Mouse (Mus musculus): ENCODE data around the gene Tns1. TPM values are rescaled to one million over a fixed set of nuclear protein-coding genes. Genes with fewer than 3 reads are reported as not detected.
A peak's percentile ranks its signal among the peaks of the same experiment; 100 is the strongest.

Gene Tns1
- total and polyA plus RNA-seq, 3 experiments: 365 to 748 (median 629) TPM

DNA sequence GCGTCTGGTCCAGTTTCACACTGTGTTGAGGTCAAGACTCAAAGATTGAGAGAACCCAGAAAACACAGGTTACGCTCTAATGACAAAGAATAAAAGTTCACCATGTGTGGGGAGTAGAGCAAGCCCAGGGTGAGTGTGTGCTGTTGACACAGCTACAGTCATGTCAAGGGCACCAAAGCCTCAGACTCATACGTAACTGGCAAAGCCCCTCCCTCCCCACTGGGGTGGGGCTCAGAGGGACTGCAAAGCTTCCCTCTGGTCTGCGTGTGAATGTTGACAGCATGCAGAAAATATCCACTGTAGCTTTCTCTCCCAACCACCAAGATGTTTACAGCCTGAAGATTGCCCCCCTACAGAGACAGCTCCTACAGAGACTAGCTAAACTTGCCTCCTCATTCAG lies 48.0 kb downstream of the Tns1 start:
- Histone ChIP-seq H3K79me2 (replicated peaks; ENCODE audit: control insufficient read depth, insufficient read depth, low read length) (no peaks in the 10 kb centered on the region), H3K4me3 (no peak overlapping the region), H3K27me3 (ENCODE audit: control insufficient read depth, insufficient read depth, low read length) (no peaks in the 10 kb centered on the region), H3K9ac (ENCODE audit: low read depth, low read length) (no peak overlapping the region), H3K36me3 (ENCODE audit: control insufficient read depth, insufficient read depth, low read length) (no peaks in the 10 kb centered on the region), H3K4me1 (ENCODE audit: control insufficient read depth, insufficient read depth, low read length) (peaks cover 15% of the 10 kb centered on the region), H3K27ac (peak overlapping the region; percentile 56)
- intact Hi-C loops (cut with DNase I): loop anchor here (2.0 to 5.0 kb wide), 2 partner anchors 79 to 154 kb away; no protein-coding TSS in a partner anchor
- DNase-seq: no peak
- WGBS: 82% methylated on average over 4 of the region's 4 CpGs
- TF ChIP-seq POLR2A (IDR thresholded peaks at IDR 0.05; ENCODE audit: insufficient read depth, low read depth, low read length) (no peak), CTCF (IDR thresholded peaks at IDR 0.05) (no peak), EP300 (IDR thresholded peaks at IDR 0.05; ENCODE audit: insufficient read depth, low read depth, low read length) (no peak)

DNA sequence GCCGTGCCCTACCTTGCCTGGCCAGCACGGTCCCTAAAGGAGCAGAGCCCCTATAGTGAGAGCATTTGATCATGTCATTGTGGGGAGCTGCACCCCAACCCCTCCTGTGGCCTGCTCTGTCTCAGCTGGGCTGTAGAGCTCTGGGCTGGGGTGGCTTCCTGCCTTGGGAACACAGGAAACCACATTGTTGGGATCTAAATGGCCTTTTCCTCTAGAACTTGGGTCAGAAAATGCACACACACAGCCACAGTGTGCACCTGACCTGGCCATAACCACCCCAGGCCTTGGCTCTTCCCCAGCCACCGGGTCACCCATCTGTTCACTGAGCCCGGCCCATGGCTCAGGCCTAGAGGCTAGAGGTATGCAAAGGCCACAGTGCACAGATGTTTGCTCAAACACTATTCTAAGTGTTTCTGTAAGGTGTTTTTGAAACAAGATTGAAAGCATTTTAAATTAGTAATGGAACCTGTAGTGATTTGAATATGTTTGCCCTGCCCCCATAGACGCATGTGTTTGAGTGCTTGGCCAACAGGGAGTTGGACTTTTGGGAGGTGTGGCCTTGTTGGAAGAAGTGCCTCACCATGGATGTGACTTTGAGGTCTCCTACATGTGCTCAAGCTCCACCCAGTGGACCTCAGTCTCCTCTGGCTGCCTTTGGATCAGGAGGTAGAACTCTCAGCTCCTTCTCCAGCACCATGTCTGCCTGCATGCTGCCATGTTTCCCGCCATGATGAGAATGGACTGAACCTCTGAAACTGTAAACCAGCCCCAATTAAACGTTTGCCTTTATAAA lies 49.4 kb downstream of the Tns1 start:
- peaks cover 21% of the 10 kb centered on the region for H3K4me1 ChIP-seq (ENCODE audit: control insufficient read depth, insufficient read depth, low read length)
- peak; percentile 63 to 78 for DNase-seq
- H3K79me2 ChIP-seq (replicated peaks; ENCODE audit: control insufficient read depth, insufficient read depth, low read length): no peaks in the 10 kb centered on the region
- 59% methylated on average over 7 of the region's 7 CpGs for WGBS
- H3K27me3 ChIP-seq (ENCODE audit: control insufficient read depth, insufficient read depth, low read length): no peaks in the 10 kb centered on the region
- H3K36me3 ChIP-seq (ENCODE audit: control insufficient read depth, insufficient read depth, low read length): no peaks in the 10 kb centered on the region
- H3K4me3 ChIP-seq: no peak overlapping the region
- TF ChIP-seq EP300 (IDR thresholded peaks at IDR 0.05; ENCODE audit: insufficient read depth, low read depth, low read length) (peak; percentile 89), CTCF (IDR thresholded peaks at IDR 0.05) (0 out of 2 replicates have a peak, but pooled peaks have one; percentile 7), POLR2A (IDR thresholded peaks at IDR 0.05; ENCODE audit: insufficient read depth, low read depth, low read length) (peak; percentile 42; the same call in 1 of the 2 replicates)
- peak overlapping the region; percentile 89 for H3K27ac ChIP-seq
- intact Hi-C loops (cut with DNase I): loop anchor here (1.0 to 5.0 kb wide), 2 partner anchors 44 to 153 kb away; no protein-coding TSS in a partner anchor
- peak overlapping the region; percentile 3; the same call in 1 of the 2 replicates for H3K9ac ChIP-seq (ENCODE audit: low read depth, low read length)

DNA sequence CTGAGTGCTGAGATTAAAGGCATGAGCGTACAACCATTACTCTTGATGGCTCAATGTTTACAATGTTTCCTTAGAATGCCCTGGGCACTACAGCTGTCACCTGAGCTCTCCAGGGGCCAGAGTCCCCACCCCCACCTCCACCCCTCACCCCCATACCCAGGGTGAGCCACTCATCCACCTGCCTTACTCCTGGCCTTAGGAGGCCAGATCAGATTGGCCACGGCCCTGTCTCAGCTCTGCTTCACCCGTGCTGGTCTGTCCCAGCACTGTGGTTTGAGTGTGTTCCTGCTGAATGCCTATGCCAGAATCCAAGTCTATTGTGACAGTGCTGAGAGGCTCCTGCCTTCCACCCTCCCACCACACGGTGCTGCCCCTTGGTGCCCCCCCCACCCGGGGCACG lies 50.5 kb downstream of the Tns1 start:
- intact Hi-C loops (cut with DNase I): loop anchor here (1.0 kb wide), 1 partner anchor 42 kb away; no protein-coding TSS in a partner anchor
- Histone ChIP-seq H3K27ac (peak overlapping the region; percentile 89), H3K4me3 (no peak overlapping the region), H3K36me3 (ENCODE audit: control insufficient read depth, insufficient read depth, low read length) (no peaks in the 10 kb centered on the region), H3K4me1 (ENCODE audit: control insufficient read depth, insufficient read depth, low read length) (peaks cover 30% of the 10 kb centered on the region), H3K79me2 (replicated peaks; ENCODE audit: control insufficient read depth, insufficient read depth, low read length) (no peaks in the 10 kb centered on the region), H3K27me3 (ENCODE audit: control insufficient read depth, insufficient read depth, low read length) (no peaks in the 10 kb centered on the region), H3K9ac (ENCODE audit: low read depth, low read length) (no peak overlapping the region)
- no peak for DNase-seq
- 61% methylated on average over 6 of the region's 6 CpGs for WGBS
- no peak for TF ChIP-seq POLR2A (IDR thresholded peaks at IDR 0.05; ENCODE audit: insufficient read depth, low read depth, low read length)
- no peak for TF ChIP-seq EP300 (IDR thresholded peaks at IDR 0.05; ENCODE audit: insufficient read depth, low read depth, low read length)
- TF ChIP-seq CTCF (IDR thresholded peaks at IDR 0.05): no peak

- Histone ChIP-seq H3K4me1 (ENCODE audit: control insufficient read depth, insufficient read depth, low read length) (peaks cover 32% of the 10 kb centered on the region), H3K79me2 (replicated peaks; ENCODE audit: control insufficient read depth, insufficient read depth, low read length) (no peaks in the 10 kb centered on the region), H3K4me3 (no peak overlapping the region), H3K27me3 (ENCODE audit: control insufficient read depth, insufficient read depth, low read length) (no peaks in the 10 kb centered on the region), H3K27ac (peak overlapping the region; percentile 2; the same call in 1 of the 2 replicates), H3K36me3 (ENCODE audit: control insufficient read depth, insufficient read depth, low read length) (peaks cover 5% of the 10 kb centered on the region), H3K9ac (ENCODE audit: low read depth, low read length) (no peak overlapping the region)
- DNase-seq: no peak
- TF ChIP-seq CTCF (IDR thresholded peaks at IDR 0.05): no peak
- no peak for TF ChIP-seq POLR2A (IDR thresholded peaks at IDR 0.05; ENCODE audit: insufficient read depth, low read depth, low read length)
- no peak for TF ChIP-seq EP300 (IDR thresholded peaks at IDR 0.05; ENCODE audit: insufficient read depth, low read depth, low read length)
- 62% methylated on average over 4 of the region's 4 CpGs for WGBS
- intact Hi-C loops (cut with DNase I): no loop called here
These were observed 53.5 kb downstream of the Tns1 start for GRCm38 (mm10) chr1:74070745-74071144.

- Histone ChIP-seq H3K4me3 (no peak overlapping the region), H3K9ac (ENCODE audit: low read depth, low read length) (no peak overlapping the region; the same call in 1 of the 2 replicates), H3K36me3 (ENCODE audit: control insufficient read depth, insufficient read depth, low read length) (peaks cover 10% of the 10 kb centered on the region), H3K27ac (peak overlapping the region; percentile 89), H3K4me1 (ENCODE audit: control insufficient read depth, insufficient read depth, low read length) (peaks cover 28% of the 10 kb centered on the region), H3K79me2 (replicated peaks; ENCODE audit: control insufficient read depth, insufficient read depth, low read length) (no peaks in the 10 kb centered on the region), H3K27me3 (ENCODE audit: control insufficient read depth, insufficient read depth, low read length) (no peaks in the 10 kb centered on the region)
- DNase-seq: peak in 1 of 2 experiments; percentile 47
- WGBS: 54% methylated on average over 7 of the region's 7 CpGs
- intact Hi-C loops (cut with DNase I): no loop called here
- TF ChIP-seq CTCF (IDR thresholded peaks at IDR 0.05): 0 out of 2 replicates have a peak, but pooled peaks have one; percentile 5
- TF ChIP-seq POLR2A (IDR thresholded peaks at IDR 0.05; ENCODE audit: insufficient read depth, low read depth, low read length): no peak
These were observed 54.2 kb downstream of the Tns1 start for GRCm38 (mm10) chr1:74070001-74070551.

All from heart, adult 2 months (tissue).